Mouse (Mus musculus) thymus, postnatal 4 days (tissue): ENCODE results near the gene Tmem253.
A peak's percentile ranks its signal among the peaks of the same experiment; 100 is the strongest.

Experiments
- DNase-seq: peaks from one replicate; pipeline ENCODE4 v3.0.0; 2021

Gene Tmem253

GRCm38 (mm10) chr14:52015445-52016100, at the start of gene Tmem253:
Tmem253 (plus strand) TSS chr14:52015658.
- DNase-seq: peak; percentile 8

GRCm38 (mm10) chr14:51967400-51967799, 48.1 kb upstream of the Tmem253 start:
- DNase-seq: no peak

GRCm38 (mm10) chr14:51979252-51979651, 36.2 kb upstream of the Tmem253 start:
- no peak for DNase-seq

- no peak for DNase-seq
Measured at GRCm38 (mm10) chr14:51983251-51983650, 32.2 kb upstream of the Tmem253 start.

- no peak for DNase-seq
Measured at GRCm38 (mm10) chr14:51983855-51984246, 31.6 kb upstream of the Tmem253 start.

- peak; percentile 83 for DNase-seq
Measured at GRCm38 (mm10) chr14:51984247-51985231, 30.9 kb upstream of the Tmem253 start, which contains the start of gene Arhgef40. Arhgef40 (plus strand) TSS chr14:51984719.

GRCm38 (mm10) chr14:51985301-51986152, 29.9 kb upstream of the Tmem253 start:
- DNase-seq: peak; percentile 55

- no peak for DNase-seq
Measured at GRCm38 (mm10) chr14:51986153-51986505, 29.3 kb upstream of the Tmem253 start.

- DNase-seq: peak; percentile 13
Measured at GRCm38 (mm10) chr14:51987177-51987576, 28.3 kb upstream of the Tmem253 start.

- DNase-seq: peak; percentile 32
Measured at GRCm38 (mm10) chr14:51988731-51989130, 26.7 kb upstream of the Tmem253 start.

GRCm38 (mm10) chr14:51989461-51989970, 25.9 kb upstream of the Tmem253 start:
- DNase-seq: peak; percentile 46

- DNase-seq: no peak
Measured at GRCm38 (mm10) chr14:51994453-51994852, 21.0 kb upstream of the Tmem253 start.

- no peak for DNase-seq
Measured at GRCm38 (mm10) chr14:51995219-51995871, 20.1 kb upstream of the Tmem253 start.

GRCm38 (mm10) chr14:51996231-51996841, 19.1 kb upstream of the Tmem253 start:
- DNase-seq: no peak

GRCm38 (mm10) chr14:51996866-51997265, 18.6 kb upstream of the Tmem253 start:
- peak; percentile 19 for DNase-seq

- peak; percentile 10 for DNase-seq
Measured at GRCm38 (mm10) chr14:51997483-51997882, 18.0 kb upstream of the Tmem253 start.

GRCm38 (mm10) chr14:52003981-52004495, 11.4 kb upstream of the Tmem253 start:
- DNase-seq: peak; percentile 41

- peak; percentile 15 for DNase-seq
Measured at GRCm38 (mm10) chr14:52005141-52005540, 10.3 kb upstream of the Tmem253 start.

GRCm38 (mm10) chr14:52005616-52006015, 9.8 kb upstream of the Tmem253 start:
- peak; percentile 10 for DNase-seq

- DNase-seq: peak; percentile 68
Measured at GRCm38 (mm10) chr14:52006241-52006640, 9.2 kb upstream of the Tmem253 start.

- peak; percentile 35 for DNase-seq
Measured at GRCm38 (mm10) chr14:52006771-52007170, 8.7 kb upstream of the Tmem253 start.
